ENCODE assay signal across 27 mouse cellular contexts in the genomic region with DNA sequence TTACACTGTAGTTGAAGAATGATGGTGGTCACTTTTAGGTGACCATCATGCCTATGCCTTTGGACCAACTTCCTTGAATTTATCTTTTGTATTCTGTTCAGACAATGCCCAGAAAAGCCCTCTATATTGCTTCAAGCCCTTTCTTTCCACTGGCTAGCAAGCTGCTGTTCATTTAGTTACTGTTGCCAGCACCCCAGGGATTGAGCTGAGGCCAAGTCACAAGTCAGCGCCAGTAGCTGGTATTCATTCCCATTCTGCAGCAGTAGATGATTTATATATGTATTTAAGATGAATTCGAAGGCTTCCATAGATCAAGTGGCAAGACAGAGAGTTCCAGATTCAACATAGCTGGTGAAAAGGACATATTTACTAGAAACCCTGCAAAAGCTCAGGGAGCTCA. TPM values are rescaled to one million over a fixed set of nuclear protein-coding genes. Genes with fewer than 3 reads are reported as not detected.
"Had no signal": no experiment of that assay in that cellular context is flagged by ENCODE, and none has a peak within 500 bp of the region (broad histone marks: within the 10 kb centered on the region; RNA-seq: fewer than 3 reads in every experiment).

No protein-coding gene starts in this region.

- H3K36me3 ChIP-seq: kidney, embryonic 15.5 days; liver, embryonic 13.5 days; midbrain, embryonic 12.5 days; midbrain, embryonic 15.5 days; neural tube, embryonic 12.5 days; neural tube, embryonic 15.5 days had no signal

- DNase-seq: kidney, postnatal 14 days; kidney, postnatal 4 days; liver, embryonic 13.5 days; lung, adult 2 months; lung, postnatal 14 days; lung, postnatal 4 days; right cerebral cortex, adult 18-20 months; right cerebral cortex, postnatal 14 days; right cerebral cortex, postnatal 4 days; thymus, adult 2 months; thymus, postnatal 36 days had no signal

- H3K4me3 ChIP-seq: kidney, embryonic 15.5 days; liver, embryonic 13.5 days; midbrain, embryonic 12.5 days; midbrain, embryonic 15.5 days; neural tube, embryonic 12.5 days; neural tube, embryonic 15.5 days had no signal

- H3K4me2 ChIP-seq: kidney, embryonic 15.5 days; liver, embryonic 13.5 days; midbrain, embryonic 12.5 days; midbrain, embryonic 15.5 days; neural tube, embryonic 12.5 days; neural tube, embryonic 15.5 days had no signal

- H3K9ac ChIP-seq: kidney, embryonic 15.5 days; liver, embryonic 13.5 days; midbrain, embryonic 12.5 days; midbrain, embryonic 15.5 days; neural tube, embryonic 12.5 days; neural tube, embryonic 15.5 days had no signal

- ATAC-seq: midbrain, embryonic 15.5 days had no signal

- H3K27ac ChIP-seq: kidney, embryonic 15.5 days; liver, embryonic 13.5 days; midbrain, embryonic 12.5 days; midbrain, embryonic 15.5 days; neural tube, embryonic 12.5 days; neural tube, embryonic 15.5 days; stomach, postnatal 0 days had no signal

- H3K9me3 ChIP-seq: kidney, embryonic 15.5 days; liver, embryonic 13.5 days; midbrain, embryonic 12.5 days; midbrain, embryonic 15.5 days; neural tube, embryonic 12.5 days; neural tube, embryonic 15.5 days had no signal

- H3K4me1 ChIP-seq: kidney, embryonic 15.5 days; liver, embryonic 13.5 days; midbrain, embryonic 12.5 days; midbrain, embryonic 15.5 days; neural tube, embryonic 12.5 days; neural tube, embryonic 15.5 days had no signal

RNA-seq across cellular contexts. Expression of a gene that starts 58.2 kb away (rescaled TPM):
- total RNA-seq: layer of hippocampus, adult 18-20 months; layer of hippocampus, postnatal 14 days; left cerebral cortex, postnatal 14 days; liver, adult 2 months; megakaryocyte progenitor cell, adult 5-6 weeks had no signal
- polyA plus RNA-seq: kidney, embryonic 15.5 days; limb, embryonic 11.5 days; limb, embryonic 14.5 days; liver, adult 2 months; liver, embryonic 13.5 days; liver, embryonic 16.5 days; lung, adult 2 months; lung, embryonic 16.5 days; midbrain, embryonic 12.5 days; midbrain, embryonic 15.5 days; neural tube, embryonic 12.5 days; neural tube, embryonic 15.5 days; stomach, embryonic 14.5 days; stomach, postnatal 0 days had no signal
